Mouse (Mus musculus): ENCODE measurements around the gene Apom. TPM values are rescaled to one million over a fixed set of nuclear protein-coding genes. Genes with fewer than 3 reads are reported as not detected.
A peak's percentile ranks its signal among the peaks of the same experiment; 100 is the strongest.
"Not testable (repeated sequence)": the region's sequence is repeated elsewhere in the genome, so short reads cannot be mapped to it uniquely, and the experiment has no call there.

Gene Apom
- total and polyA plus RNA-seq, 3 experiments: 0.22 to 0.78 TPM; not detected in 1

DNA sequence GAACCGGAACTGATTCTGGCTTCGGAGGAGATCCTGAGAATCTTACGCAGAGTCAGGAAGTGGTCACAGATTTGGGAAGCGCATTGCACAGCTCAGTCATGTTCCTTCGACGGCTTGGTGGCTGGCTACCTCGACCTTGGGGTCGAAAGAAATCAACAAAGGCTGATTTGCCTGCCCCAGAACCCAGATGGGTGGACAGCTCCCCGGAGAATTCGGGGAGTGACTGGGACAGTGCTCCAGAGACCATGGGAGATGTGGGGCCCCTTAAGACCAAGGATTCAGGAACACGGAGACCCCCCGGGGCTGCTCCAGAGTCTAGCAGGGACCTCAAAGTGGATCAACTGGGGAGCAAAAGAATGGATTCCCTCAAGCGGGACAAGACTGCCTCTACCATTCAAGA, 4.8 kb downstream of the Apom start:
- DNase-seq: no peak

DNA sequence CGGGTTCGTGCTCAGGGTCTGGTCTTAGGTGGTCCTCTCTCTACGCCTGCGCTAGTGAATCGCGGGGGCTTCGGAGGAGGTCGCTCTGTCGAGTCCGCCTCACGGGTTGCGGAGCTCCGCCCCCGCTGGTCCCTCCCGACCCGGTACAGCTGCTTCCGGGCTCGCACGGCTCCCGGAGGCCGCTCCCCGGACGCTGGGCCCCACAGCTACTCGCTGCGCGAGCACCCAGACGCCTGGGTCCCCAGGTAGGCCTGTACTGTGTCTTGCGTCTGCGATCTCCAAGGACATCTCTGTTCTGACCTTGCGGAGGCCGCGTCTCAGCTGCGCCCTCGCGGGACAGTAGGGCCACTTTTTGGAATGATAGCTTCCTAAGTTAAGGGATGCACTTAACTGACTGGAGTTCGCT, 5.6 kb downstream of the Apom start, which contains the start of gene D17H6S53E:
Gene D17H6S53E, plus strand, starts transcription at position 168 of the 406 bp plus-strand sequence.
- DNase-seq: peak; percentile 90

DNA sequence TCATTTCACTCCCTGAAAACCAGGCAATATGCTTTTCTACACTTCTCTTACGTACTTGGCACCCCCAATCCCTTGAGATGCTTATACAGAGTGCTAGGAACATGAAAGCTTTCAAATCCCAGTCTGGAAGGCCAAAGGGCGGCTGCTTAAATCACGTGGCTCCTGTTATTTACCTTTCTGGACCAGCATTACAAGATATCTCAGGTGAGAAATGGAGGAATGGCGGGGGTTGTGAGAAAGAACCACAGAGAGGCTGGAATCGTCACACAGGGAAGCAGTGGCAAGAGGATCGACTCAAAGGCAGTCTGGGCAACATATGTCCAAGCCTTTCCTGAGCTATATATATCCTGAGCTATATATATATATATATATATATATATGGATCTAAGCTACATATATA, 6.3 kb downstream of the Apom start:
- DNase-seq: no peak

DNA sequence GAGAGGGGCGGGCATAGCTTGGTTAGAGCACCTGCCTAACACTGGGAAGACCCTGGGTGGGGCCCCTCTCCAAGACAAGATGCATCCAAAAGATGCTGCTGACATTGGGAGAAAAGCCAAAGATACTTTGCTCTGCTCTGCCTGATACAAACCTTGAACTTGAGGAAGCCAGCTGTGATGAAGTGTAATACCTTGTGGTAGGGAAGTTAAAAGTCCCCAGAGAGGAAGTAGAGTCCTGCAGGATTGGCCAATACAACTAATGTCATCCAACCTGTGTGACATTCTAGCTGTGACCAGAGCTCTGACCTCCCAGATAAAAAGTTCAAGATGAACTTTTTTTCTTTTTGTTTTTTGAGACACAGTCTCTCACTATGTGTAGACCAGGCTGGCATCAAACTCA, 6.8 kb downstream of the Apom start:
- DNase-seq: no peak

DNA sequence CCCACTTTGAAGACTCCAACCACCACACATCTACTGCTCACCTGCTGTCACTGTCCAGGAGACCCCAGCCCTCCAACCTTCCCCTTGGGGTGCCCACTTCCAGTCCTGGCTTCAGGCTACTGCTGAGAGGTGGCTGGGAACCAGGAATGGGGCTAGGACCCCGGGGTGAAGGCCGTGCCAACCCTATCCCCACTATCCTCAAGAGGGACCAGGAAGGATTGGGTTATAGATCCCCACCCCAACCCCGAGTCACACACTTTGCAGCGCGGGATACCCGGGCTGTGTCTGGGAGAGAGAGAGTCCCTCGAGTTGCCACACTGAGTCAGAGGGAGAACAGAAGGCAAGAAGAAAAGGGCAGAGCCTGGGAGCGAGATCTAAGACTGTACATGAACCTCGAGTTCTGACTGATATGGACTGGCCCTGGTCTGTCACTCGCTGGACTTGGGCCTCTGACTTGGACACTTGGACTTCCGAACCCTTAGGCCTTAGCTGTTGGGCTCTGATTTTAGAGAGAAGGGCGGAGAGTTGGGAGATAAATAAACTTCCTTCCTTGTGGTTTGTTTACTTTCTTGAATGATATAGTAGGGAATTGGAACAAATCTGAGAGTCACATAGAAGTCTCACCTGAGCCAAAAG, 7.5 kb downstream of the Apom start:
- not testable (repeated sequence) for DNase-seq

DNA sequence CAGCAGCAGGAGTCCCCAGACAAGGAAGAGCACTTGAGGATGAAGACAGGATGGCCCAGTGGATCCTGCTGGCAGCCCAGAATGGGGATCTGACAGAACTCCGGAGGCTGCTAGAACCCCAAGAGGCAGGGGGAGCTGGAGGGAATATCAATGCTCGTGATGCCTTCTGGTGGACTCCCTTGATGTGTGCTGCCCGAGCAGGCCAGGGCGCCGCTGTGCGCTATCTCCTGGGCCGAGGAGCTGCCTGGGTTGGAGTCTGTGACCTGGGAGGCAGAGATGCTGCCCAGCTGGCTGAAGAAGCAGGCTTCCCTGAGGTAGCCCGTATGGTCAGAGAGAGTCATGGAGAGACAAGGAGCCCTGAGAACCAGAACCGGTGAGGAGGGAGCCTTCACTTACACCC, 8.6 kb downstream of the Apom start:
- DNase-seq: not testable (repeated sequence)

DNA sequence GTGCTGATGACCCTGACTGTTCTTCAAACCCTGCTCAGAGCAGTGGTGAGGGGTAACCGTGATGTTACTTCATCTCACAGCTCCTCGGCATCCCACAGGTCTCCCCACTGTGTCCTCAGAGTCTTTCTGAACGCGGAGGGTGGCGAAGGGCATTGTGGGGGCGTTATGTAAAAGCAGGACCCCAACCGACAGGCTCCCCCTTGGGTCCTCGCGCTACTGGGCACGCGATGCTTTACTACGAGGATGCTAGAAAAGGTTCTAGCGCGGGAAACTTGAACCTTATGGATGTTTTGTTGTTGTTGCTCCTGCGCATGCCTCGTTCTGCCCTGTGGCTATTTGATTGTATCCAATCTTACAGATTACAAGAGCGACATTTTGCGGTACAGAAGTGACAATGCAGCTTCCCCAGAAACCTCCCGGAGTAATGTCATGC, 10.0 kb downstream of the Apom start, which contains the start of gene Csnk2b:
Gene Csnk2b, minus strand, starts transcription at position 183 of the 433 bp plus-strand sequence.
- DNase-seq: peak; percentile 59

DNA sequence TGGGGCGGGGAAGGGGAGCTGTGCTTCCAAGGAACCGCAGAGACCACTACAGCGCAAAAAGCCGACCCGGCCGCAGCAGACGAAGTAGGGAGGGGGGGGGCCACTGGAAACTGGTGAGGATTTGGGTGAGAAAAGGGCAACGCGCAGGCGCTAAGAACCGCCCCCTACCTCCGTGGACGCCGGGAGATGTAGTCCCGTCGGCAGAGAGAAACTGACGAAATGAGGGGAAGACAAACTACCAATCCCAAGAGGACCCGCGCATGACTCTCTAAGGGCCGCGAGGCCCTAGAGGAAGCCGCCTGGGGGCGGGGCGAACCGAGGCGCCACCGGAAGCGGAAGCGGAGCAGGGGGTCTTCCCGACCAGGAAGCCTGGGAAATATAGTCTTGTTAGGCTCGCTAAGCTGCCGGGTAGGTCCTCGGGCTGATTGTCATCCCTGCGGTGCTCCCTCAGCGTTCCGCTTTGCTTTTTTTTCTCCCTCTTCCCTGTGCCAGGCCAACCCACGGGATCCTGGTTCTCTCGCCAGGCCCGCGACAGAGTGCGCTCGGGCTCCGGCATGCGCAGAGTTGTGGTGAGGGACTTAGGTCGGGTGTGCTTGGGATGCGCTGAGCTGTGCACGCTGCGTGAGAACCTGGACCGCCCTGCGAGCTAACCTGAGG, 10.6 kb downstream of the Apom start, which contains the start of gene Gpank1:
Gene Gpank1, plus strand, starts transcription at position 313 of the 657 bp plus-strand sequence.
- DNase-seq: peak; percentile 99

DNA sequence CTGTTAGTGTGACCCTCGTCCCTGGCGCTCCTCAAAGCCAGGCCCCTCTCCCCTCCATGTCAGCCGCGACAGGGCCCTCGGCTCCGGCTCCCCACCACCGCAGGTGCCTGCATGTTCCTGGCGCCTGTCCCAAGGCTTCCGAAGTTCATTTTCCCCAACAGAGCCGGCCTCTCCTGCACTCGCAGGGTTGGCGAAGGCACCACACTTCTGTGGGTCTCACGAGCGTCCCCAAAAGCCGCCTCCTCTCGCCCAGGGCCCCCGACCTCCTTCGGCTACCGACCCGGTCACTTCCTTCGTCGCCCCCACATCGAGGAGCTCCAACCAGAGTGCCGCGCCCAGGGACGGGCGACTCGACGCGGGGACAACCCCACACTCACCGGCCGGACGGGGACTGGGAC, 11.1 kb downstream of the Apom start:
- no peak for DNase-seq

DNA sequence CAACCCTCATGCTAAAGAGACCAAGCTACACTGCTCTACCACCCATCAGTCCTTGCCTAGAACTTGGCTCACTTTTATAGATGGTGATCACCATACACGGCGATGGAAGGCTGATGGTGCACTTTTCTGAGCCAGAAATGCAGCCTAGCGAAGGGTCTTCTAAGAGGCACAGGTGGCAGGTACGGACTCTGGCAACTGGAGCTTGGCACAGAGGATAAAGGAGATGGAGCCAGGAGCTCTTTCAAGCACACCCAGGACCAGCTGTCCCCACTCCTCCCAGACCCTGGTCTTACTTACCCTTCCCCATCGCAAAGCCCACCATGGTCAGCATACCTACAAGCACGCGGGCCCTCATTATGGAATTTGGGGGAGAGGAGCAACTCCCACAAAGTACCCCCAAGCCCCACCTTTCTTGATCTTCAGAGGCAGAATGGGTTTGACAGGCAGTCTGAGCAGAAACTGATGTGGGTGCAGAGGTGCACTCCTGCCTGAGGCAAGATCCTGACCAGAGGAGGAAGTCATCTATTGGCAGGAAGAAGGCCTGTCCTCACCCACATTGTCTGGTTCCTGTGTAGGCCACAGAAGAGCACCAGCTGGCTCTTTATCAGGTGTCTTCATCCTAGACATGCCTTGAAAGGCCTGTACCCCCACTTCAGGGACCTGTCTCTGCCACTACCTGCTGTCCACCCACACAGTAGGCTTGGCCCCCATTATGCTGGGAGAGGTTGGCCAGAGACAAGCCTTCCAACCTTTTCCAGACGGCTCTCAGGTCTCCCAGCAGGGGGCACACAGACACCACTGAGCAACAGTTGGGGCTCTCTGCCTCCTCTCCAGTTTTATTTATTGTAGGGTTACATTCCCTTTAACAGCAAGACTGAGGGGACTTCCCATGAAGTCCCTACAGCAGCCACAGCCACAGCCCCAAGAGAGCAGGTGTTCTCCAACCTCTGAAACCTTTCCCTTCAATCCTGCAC, 16.5 kb downstream of the Apom start, which contains the start of gene Ly6g5b:
Gene Ly6g5b, minus strand, starts transcription at position 383 of the 974 bp plus-strand sequence.
- DNase-seq: no peak

DNA sequence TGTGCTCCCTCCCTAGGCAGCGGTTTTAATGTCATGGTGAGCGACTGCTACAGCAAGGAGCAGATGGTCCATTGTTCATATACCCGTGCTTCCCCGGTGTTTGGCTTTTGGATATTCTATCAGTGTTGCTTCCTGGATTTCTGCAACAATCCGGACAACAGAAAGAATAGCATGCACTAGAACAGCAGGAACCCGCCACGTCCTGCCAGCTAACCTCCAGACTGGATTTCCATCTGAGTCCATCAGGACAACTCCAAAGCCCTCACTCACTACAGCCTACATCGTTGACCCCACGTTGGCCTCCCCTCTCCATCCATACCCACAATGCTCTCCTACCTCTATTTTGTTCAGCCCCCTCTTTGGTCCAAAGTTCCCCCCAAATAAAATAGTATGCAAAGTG, 20.1 kb downstream of the Apom start:
- no peak for DNase-seq

DNA sequence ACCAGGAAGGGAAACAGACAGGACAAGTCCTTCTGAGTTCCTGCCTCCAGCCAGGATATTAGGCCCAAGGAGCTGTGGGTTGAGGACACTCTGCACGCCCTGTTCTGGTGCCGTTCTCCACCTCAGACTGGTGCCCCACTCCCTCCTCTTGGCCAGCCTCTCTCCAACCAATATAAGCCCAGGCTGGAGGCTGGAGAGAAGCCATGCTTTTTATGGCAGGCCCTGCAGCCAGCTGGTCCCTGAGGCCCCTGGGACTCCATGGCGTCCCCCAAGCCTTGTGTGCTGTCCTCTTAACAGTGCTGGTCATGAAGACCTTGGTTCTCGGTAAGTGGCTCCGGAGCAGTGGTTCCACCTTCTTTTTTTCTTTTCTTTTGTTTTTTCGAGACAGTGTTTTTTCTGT, 23.8 kb downstream of the Apom start, which contains the start of gene Ly6g5c:
Gene Ly6g5c, plus strand, starts transcription at position 183 of the 400 bp plus-strand sequence.
- DNase-seq: no peak

DNA sequence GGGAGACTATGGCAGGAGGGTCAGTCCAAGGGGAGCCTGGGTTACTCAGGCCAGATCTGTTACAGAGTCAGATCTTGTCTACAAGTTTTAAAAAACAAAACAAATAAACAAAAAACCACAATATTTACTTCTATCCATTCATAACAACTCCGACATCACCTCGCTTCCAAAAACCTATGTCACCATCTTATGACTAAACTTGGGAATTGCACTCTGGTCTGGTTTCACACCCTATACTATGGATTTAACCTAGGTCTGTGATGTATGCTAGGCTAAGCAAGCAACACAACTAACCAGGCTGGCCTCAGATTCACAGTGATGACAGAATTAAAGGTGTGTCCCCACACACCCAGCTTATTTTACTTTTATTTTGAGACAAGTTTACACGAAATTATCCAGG, 25.3 kb downstream of the Apom start:
- no peak for DNase-seq

DNA sequence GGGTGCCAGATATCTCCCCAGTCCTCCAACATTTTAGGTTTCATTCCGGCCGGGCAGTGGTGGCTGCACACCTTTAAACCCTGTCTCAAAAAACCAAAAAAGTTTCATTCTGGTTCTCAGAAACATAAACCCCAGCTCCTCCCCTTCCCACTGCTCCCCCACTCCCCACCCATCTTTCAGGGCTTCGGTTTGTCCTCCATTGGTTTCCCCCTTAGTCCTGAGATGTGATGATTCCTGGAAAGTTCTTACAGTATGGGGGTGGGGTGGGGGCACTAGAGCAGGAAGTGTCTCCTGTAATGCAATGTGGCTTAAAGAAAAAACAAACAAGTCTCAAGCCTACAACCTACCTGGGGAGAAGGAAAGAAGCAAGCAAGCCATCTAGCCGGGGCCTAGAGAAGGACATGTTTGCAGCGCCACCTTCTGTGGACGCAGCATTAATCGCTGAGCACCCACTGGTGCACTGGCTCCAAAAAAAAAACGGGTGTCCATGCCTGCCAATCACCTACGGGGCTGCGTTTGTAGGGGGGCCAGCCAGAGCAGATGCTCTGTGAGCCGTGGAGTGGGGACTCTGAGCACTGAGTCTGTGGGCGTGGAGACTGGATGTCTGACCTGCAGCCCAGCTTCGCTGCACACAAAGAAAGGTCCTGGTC, 26.0 kb downstream of the Apom start:
- DNase-seq: no peak

DNA sequence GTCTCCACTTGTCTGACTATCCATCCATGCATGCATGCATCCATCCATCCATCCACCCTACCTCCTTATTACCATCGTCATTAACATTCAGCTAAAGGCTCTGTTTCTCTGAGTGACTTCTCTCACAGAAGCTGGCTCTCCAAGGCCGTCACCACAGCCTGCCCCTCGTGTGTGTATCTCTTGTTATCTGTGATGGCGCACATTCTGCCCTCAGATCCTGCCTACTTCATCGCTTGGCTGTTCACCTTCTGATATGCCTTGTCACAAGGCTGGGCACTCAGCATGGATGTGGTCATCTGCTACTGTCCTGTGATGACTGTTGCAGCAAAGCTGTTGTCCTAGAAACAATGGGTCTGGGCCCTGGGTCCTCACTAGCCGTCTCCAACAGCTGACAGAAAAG, 27.1 kb downstream of the Apom start:
- no peak for DNase-seq

DNA sequence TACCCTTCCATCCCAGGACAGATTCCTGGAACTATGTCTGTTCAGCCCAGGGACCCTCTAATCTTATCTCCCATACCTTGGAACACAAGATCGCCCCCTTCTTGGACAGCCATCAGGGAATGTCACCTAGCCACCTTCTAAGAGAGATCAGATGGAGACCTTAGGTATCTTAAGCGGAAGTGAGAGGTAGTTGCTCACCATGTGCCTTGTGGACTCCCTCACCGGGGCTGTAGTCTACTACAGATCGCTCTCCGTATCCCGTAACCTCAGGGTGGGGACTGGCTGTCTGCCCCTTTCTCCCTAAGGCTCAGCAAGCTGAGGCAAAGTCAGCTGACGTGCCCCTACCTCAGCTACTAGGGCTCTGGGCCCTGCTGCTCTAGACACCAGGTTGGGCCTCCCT, 27.8 kb downstream of the Apom start:
- DNase-seq: no peak

DNA sequence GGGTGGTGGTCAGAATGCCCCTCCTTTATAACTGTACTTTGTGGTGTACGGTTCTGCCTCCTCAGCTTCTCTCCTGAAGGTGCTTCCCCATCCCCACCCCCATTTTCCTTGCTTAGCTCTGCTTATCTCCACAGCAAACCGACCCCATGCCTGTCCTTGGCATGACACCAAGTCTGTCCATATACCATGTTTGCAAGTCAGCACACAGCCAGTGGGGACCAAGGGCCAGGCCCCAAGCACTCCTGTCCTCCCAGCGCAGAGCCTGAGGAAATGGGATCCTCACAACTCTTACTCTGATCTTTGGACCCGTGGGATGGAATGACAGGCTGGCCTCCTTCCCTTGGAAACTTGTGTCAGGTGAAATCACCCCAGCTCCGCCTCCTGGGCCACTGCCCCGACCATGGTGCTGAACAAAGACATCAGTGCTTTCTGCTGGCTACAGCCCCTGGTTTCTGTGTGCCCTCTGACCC, 28.6 kb downstream of the Apom start:
- no peak for DNase-seq

DNA sequence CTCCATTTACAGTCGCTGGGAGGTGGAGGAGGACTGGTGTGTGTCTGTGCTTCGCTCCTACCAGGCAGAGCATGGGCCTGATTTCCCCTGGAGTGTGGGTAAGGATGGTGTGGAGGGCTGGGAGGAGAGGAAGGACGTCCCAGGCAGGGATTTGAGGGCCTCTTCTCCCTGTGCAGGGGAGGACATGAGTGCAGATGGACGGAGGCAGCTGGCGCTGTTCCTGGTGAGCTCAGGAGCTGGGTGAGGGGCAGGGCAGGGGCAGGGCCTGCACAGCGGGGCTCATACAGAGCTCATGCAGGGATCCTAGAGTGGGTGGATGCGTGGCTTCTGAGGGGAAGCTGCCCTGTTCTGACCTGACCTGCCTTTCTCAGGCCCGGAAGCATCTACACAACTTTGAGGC, 29.6 kb downstream of the Apom start:
- no peak for DNase-seq

DNA sequence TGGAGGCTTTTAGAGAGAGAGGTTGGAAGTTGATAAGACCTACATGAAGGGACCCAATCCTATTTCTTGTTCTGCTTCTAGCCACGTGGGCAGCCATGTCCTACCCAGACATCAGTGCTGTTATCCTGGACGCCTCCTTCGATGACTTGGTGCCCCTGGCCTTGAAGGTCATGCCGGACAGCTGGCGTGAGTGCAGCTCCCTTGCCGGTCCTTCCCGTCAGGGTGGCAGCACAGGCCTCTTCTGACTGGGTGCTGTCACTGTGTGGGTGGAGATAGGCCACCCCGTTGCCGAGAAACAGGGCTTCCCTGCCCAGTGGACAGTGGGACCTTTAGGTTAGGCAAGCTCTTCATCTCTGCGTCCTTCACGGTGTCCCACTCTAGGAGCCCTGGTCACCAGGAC, 30.7 kb downstream of the Apom start:
- peak; percentile 51 for DNase-seq

DNA sequence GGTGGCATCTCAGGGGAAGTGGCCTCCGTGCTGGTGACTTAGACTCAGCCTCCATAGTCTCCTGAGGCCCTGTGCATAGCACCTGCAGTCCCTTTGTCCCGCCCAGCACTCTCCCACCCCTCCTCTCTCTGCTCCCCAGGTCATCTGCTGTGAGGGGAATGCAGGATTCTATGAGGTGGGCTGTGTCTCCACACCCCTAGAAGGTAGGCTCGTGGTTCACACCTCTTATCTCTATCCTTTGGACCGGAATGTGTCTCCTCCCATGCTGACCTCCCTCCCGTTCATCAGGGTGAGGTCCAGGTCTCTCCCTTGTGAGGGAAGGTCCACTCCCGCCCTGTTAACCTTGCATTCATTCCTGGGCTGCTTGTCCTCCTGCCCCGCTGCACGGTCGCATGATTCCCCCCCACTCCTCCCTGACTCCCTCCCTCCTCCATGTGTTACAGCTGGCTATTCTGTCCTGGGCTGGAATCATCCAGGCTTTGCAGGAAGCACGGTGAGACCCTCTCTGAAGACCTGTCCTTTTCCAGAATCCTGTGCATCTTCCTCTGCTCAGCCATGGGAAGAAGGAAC, 31.6 kb downstream of the Apom start:
- DNase-seq: no peak

DNA sequence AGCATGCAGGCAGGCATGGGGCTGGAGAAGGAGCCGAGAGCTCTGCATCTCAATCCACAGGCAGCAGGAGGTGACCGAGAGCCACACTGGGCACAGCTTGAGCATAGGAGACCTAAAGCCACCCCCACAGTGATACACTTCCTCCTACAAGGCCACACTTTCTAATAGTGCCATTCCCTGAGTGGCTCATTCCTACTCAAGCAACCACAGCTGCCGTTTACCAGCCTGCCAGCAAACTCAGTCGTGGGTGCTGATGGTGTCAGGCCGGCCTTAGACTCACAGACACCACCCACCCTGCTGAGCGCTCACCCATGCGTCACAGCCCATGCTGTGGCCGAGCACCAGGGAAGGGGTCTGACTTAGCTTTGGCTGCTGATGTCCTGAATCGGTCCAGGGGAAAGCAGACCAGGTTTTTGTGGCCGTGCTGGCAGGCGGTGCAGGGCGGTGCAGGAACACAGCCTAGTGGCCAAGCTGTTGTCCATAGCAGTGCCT, 34.6 kb downstream of the Apom start:
- DNase-seq: no peak
